Mouse (Mus musculus) cortical plate, adult 2 months (tissue): ENCODE measurements at regions not wholly inside any gene's neighbourhood (a gene's known extent, or its start where the extent isn't known, plus 50 kb on each side); places are given as distances from the start of the nearest gene placed in this dataset.

Source experiments
- H3K27ac ChIP-seq: fragments of 200-500 bp; 2 replicates; pipeline ENCODE4 v1.5.1; 2012; ENCODE audit warnings: low read length, control low read depth, inconsistent platforms; ENCODE audit not compliant: insufficient read depth
- H3K4me1 ChIP-seq: fragments of 200-500 bp; 2 replicates; pipeline ENCODE4 v1.6.1; 2011; ENCODE audit warnings: low read length; ENCODE audit not compliant: control insufficient read depth, insufficient read depth
- H3K4me3 ChIP-seq: fragments of 200-500 bp; 2 replicates; pipeline ENCODE4 v1.5.1; 2011; ENCODE audit warnings: mild to moderate bottlenecking, low read length, control low read depth; ENCODE audit not compliant: insufficient read depth
- CTCF ChIP-seq: fragments of 200-500 bp; IDR thresholded peaks from 2 replicates; pipeline ENCODE4 v1.5.1; 2011; ENCODE audit warnings: mild to moderate bottlenecking, control low read depth, low read length; ENCODE audit not compliant: insufficient read depth; ENCODE audit errors: extremely low read depth
- POLR2A ChIP-seq: fragments of 200-500 bp; IDR thresholded peaks from 2 replicates; pipeline ENCODE4 v1.6.1; 2011; ENCODE audit warnings: mild to moderate bottlenecking, low read length, control low read depth; ENCODE audit not compliant: insufficient read depth; ENCODE audit errors: extremely low read depth

GRCm38 (mm10) chr14:105841888-105842287 lies 54.7 kb downstream of the Spry2 start:
- Histone ChIP-seq H3K4me1 (no peaks in the 10 kb centered on the region), H3K27ac (no peak overlapping the region), H3K4me3 (no peak overlapping the region)
- TF ChIP-seq CTCF (no peak), POLR2A (no peak)

- Histone ChIP-seq H3K4me3 (no peak overlapping the region), H3K27ac (no peak overlapping the region), H3K4me1 (no peaks in the 10 kb centered on the region)
- TF ChIP-seq CTCF (no peak), POLR2A (no peak)
Measured at GRCm38 (mm10) chr14:105837533-105837932, 59.1 kb downstream of the Spry2 start.

- no peaks in the 10 kb centered on the region for H3K4me1 ChIP-seq
- H3K4me3 ChIP-seq = no peak overlapping the region
- TF ChIP-seq CTCF (no peak), POLR2A (no peak)
- H3K27ac ChIP-seq = no peak overlapping the region
Measured at GRCm38 (mm10) chr14:105830701-105831100, 65.9 kb downstream of the Spry2 start.

- Histone ChIP-seq H3K27ac (no peak overlapping the region), H3K4me1 (no peaks in the 10 kb centered on the region), H3K4me3 (no peak overlapping the region)
- TF ChIP-seq CTCF (no peak), POLR2A (no peak)
Measured at GRCm38 (mm10) chr14:105830301-105830700, 66.3 kb downstream of the Spry2 start.

- no peaks in the 10 kb centered on the region for H3K4me1 ChIP-seq
- no peak overlapping the region for H3K4me3 ChIP-seq
- TF ChIP-seq CTCF (no peak), POLR2A (no peak)
- no peak overlapping the region for H3K27ac ChIP-seq
Measured at GRCm38 (mm10) chr14:105823129-105823528, 73.5 kb downstream of the Spry2 start.

- no peaks in the 10 kb centered on the region for H3K4me1 ChIP-seq
- H3K4me3 ChIP-seq = no peak overlapping the region
- TF ChIP-seq CTCF (no peak), POLR2A (no peak)
Measured at GRCm38 (mm10) chr14:105822653-105823052, 74.0 kb downstream of the Spry2 start.

GRCm38 (mm10) chr14:105819534-105819933 lies 77.1 kb downstream of the Spry2 start:
- Histone ChIP-seq H3K27ac (no peak overlapping the region), H3K4me3 (no peak overlapping the region), H3K4me1 (no peaks in the 10 kb centered on the region)
- TF ChIP-seq POLR2A = no peak
- TF ChIP-seq CTCF = no peak

More at GRCm38 (mm10) chr14:105822653-105823052, 74.0 kb downstream of the Spry2 start:
- no peak overlapping the region for H3K27ac ChIP-seq

- no peak overlapping the region for H3K27ac ChIP-seq
- TF ChIP-seq POLR2A (no peak), CTCF (no peak)
- H3K4me3 ChIP-seq = no peak overlapping the region
- H3K4me1 ChIP-seq = no peaks in the 10 kb centered on the region
Measured at GRCm38 (mm10) chr14:105818841-105819240, 77.8 kb downstream of the Spry2 start.

GRCm38 (mm10) chr14:105817481-105817880 lies 79.1 kb downstream of the Spry2 start:
- Histone ChIP-seq H3K4me1 (no peaks in the 10 kb centered on the region), H3K4me3 (no peak overlapping the region), H3K27ac (no peak overlapping the region)
- TF ChIP-seq POLR2A (no peak), CTCF (no peak)

- H3K27ac ChIP-seq = no peak overlapping the region
- H3K4me3 ChIP-seq = no peak overlapping the region
- no peak for TF ChIP-seq POLR2A
- no peak for TF ChIP-seq CTCF
- no peaks in the 10 kb centered on the region for H3K4me1 ChIP-seq
Measured at GRCm38 (mm10) chr14:105815827-105816226, 80.8 kb downstream of the Spry2 start.

- Histone ChIP-seq H3K4me1 (no peaks in the 10 kb centered on the region), H3K27ac (no peak overlapping the region), H3K4me3 (no peak overlapping the region)
- TF ChIP-seq POLR2A (no peak), CTCF (no peak)
Measured at GRCm38 (mm10) chr14:105815281-105815680, 81.3 kb downstream of the Spry2 start.

GRCm38 (mm10) chr14:105813661-105814060 lies 83.0 kb downstream of the Spry2 start:
- no peaks in the 10 kb centered on the region for H3K4me1 ChIP-seq

More at GRCm38 (mm10) chr14:105813661-105814060, 83.0 kb downstream of the Spry2 start:
- H3K4me3 ChIP-seq = no peak overlapping the region
- no peak for TF ChIP-seq POLR2A
- no peak for TF ChIP-seq CTCF
- H3K27ac ChIP-seq = no peak overlapping the region
